Mouse (Mus musculus): ENCODE results near the gene Ppp2r2d. TPM values are rescaled to one million over a fixed set of nuclear protein-coding genes. Genes with fewer than 3 reads are reported as not detected.
A peak's percentile ranks its signal among the peaks of the same experiment; 100 is the strongest.

Ppp2r2d gene
- total RNA-seq, 2 experiments from 2014 or later: 44.8 to 45.8 TPM

GRCm38 (mm10) chr7:138923756-138924425 is 78.0 kb downstream of the Ppp2r2d start:
- peak; percentile 35 to 71 for DNase-seq

DNA sequence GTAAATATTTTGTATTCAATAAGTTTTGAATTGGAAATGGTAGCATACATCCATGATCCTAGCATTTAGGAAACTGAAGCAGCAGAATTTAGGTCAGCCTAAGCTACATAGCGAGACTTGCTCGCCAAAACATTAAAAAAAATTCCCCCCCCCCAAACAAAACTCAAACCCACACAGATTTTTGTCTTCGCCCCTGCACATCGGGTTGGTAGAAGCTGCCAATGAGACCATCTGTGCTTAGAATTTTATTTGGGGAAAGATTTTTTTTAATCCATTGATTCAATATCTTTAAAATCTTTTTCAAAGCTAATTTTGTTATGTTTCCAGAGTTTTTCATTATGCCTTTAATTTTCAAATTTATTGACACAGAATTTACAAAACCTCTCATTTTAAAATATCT is 82.6 kb downstream of the Ppp2r2d start:
- DNase-seq: no peak

Other genes starting within 250 kb of the Ppp2r2d start
- 10 to 100 TPM; 14.9 to 21.5 TPM for gene Mapk1ip1, start 194 bp downstream of the Ppp2r2d start, total RNA-seq (2021)
- 100 to 1,000 TPM; 243 to 325 TPM for gene Bnip3, start 63.4 kb downstream of the Ppp2r2d start, total RNA-seq (2021)
- gene Jakmip3, start 94.7 kb downstream of the Ppp2r2d start, total RNA-seq (2021): under 1 TPM in 1 of 2 experiments, not detected in 1; 0.31 TPM
- 1 to 10 TPM; 4.2 to 4.3 TPM for gene Dpysl4, start 239.9 kb downstream of the Ppp2r2d start, total RNA-seq (2021)